Mouse (Mus musculus): Measurements from ENCODE around the gene Mcm8. TPM values are rescaled to one million over a fixed set of nuclear protein-coding genes. Genes with fewer than 3 reads are reported as not detected.

Mcm8 gene
- total and polyA plus RNA-seq, 3 experiments = 1.4 to 3.5 (median 2.8) TPM

- DNase-seq = no peak
Observed at GRCm38 (mm10) chr2:132871663-132872062, 55.7 kb downstream of the Mcm8 start.

GRCm38 (mm10) chr2:132873657-132874326 is 57.9 kb downstream of the Mcm8 start:
- DNase-seq = no peak

GRCm38 (mm10) chr2:132876991-132877390 is 61.0 kb downstream of the Mcm8 start:
- DNase-seq = peak; percentile 64

DNA sequence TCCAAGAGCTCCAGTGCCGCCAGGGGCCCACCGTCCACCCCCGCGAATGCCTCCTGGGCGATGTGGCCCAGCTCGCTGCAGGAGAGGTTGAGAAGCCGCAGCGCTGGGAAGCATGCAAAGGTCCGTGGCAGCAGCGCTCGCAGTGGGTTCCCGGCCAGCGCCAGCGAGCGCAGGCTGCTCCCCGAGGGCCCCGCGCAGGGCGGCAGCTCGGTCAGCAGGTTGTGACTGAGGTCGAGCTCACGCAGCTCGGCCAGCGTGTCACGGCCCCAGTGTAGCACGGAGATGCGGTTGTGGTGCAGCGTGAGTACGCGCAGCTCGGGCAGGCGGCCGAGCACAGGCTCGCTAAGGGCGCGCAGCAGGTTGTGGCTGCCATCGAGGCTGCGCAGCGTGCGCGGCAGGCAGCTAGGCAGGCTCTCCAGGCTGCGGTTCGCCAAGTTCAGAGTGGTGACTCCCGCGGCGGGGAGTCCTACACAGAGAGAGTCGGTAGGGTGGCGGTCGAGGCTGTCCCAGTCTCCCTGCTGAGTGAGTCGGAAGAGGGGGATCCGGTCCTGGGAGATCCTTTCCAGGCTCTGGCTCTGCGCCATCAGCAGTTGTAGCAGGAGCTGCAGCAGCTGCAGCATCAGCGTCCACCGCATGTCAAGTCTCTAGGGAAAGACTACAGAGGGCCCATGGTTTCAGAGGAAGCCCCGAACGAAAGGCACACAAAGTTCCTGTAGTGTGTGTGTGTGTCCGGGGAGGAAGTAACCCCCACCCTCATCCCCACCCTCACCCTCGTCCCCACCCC is 63.5 kb downstream of the Mcm8 start:
- peak; percentile 65 for DNase-seq

- DNase-seq = no peak
Observed at GRCm38 (mm10) chr2:132880844-132881645, 65.1 kb downstream of the Mcm8 start, which contains the start of gene Lrrn4. Gene Lrrn4 (minus strand): TSS chr2:132880891.

DNA sequence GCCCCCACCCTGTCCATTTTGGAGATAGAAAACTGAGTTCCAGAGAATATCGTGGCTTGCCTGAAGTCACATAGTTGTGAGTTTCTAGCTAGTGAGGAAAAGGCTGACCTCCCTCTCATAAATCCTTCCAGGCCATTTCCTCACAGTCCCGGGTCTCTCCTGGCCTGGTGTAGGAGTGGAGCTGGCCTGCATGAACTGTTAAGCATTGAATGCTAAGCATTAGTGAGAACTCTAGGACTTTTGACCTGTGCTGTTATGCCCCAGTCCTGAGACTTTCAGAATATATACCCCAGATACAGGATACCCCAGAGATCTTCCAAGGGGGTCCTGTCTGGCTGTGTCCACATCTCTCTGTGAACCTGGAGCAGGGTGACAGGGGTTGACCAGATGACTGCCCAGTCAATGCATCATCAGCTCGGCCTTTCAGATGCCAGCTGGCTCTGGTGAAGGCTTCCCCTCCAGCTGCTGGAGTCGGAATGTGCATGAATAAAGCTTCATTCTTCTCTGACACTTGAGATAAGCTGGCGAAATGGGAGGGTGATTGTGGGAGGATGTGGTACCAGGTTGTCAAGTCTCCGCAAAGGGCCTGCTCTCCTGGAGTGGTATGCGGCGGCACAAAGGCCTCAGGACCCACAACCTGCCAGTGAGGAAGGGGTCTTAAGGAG is 68.5 kb downstream of the Mcm8 start:
- peak; percentile 82 for DNase-seq

DNA sequence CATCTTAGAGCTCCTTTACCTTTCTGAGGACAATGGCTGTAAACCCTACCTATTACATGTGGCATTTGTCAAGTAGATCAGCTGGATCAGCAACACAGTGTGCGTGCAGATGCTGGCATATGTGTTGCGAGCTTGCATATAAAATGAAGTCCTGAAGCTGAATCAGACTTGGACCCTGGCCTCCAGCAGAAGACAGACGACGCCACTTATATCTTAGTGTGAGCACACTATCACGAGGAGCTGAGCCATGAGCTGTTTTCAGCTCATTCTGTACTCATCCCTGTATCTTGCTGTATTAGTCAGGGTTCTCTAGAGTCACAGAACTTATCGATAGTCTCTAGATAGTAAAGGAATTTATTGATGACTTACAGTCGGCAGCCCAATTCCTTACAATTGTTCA is 69.4 kb downstream of the Mcm8 start:
- no peak for DNase-seq

Other genes starting within 250 kb of the Mcm8 start
- 10 to 100 TPM; 18.6 to 41.7 TPM for gene Gpcpd1, start 228.4 kb upstream of the Mcm8 start, total RNA-seq (2021)
- 1.3 and 2.1 TPM in 2 replicates for gene Gpcpd1, start 228.4 kb upstream of the Mcm8 start, polyA plus RNA-seq (2012; rRNA removed)
- 1 to 10 TPM; 6.6 to 8.0 TPM for gene Shld1, start 129.2 kb upstream of the Mcm8 start, total RNA-seq (2021)
- gene Shld1, start 129.2 kb upstream of the Mcm8 start, polyA plus RNA-seq (2012; rRNA removed) = 10.1 and 10.3 TPM in 2 replicates
- 1,000 to 10,000 TPM; 1,607 to 2,510 TPM for gene Chgb, start 34.9 kb upstream of the Mcm8 start, total RNA-seq (2021)
- gene Chgb, start 34.9 kb upstream of the Mcm8 start, polyA plus RNA-seq (2012; rRNA removed) = 148 and 289 TPM in 2 replicates
- 10 to 100 TPM; 16.8 to 20.6 TPM for gene Trmt6, start 86 bp upstream of the Mcm8 start, total RNA-seq (2021)
- 1.2 and 1.3 TPM in 2 replicates for gene Trmt6, start 86 bp upstream of the Mcm8 start, polyA plus RNA-seq (2012; rRNA removed)
- 100 to 1,000 TPM; 106 to 129 TPM for gene Crls1, start 30.5 kb downstream of the Mcm8 start, total RNA-seq (2021)
- gene Crls1, start 30.5 kb downstream of the Mcm8 start, polyA plus RNA-seq (2012; rRNA removed) = 142 and 210 TPM in 2 replicates
- gene Lrrn4, start 64.8 kb downstream of the Mcm8 start, total RNA-seq (2021) = 1 to 10 TPM; 4.4 to 5.1 TPM
- 8.4 and 10.1 TPM in 2 replicates for gene Lrrn4, start 64.8 kb downstream of the Mcm8 start, polyA plus RNA-seq (2012; rRNA removed)
- not detected for gene Fermt1, start 129.8 kb downstream of the Mcm8 start, total RNA-seq (2021)
- gene Fermt1, start 129.8 kb downstream of the Mcm8 start, polyA plus RNA-seq (2012; rRNA removed) = not detected in 2 replicates